Mouse (Mus musculus) bone marrow, adult 2 months (tissue): ENCODE data around the gene Srsf1.
A peak's percentile ranks its signal among the peaks of the same experiment; 100 is the strongest.

Experiments
- CTCF ChIP-seq: fragments of 200-500 bp; IDR thresholded peaks from 2 replicates; pipeline ENCODE4 v1.5.1; 2011; ENCODE audit warnings: low read length, control low read depth; ENCODE audit not compliant: control insufficient read depth, insufficient read depth
- POLR2A ChIP-seq: fragments of 200-500 bp; IDR thresholded peaks from 2 replicates; pipeline ENCODE4 v1.6.1; 2011; ENCODE audit warnings: low read depth, mild to moderate bottlenecking, control low read depth, low read length, borderline replicate concordance; ENCODE audit not compliant: control insufficient read depth

GRCm38 (mm10) chr11:88061892-88062625 lies 14.9 kb downstream of the Srsf1 start:
- TF ChIP-seq CTCF (peak; percentile 28), POLR2A (no peak)
